Mouse (Mus musculus) lung, postnatal 0 days (tissue): ENCODE measurements around the gene Isg20. TPM values are rescaled to one million over a fixed set of nuclear protein-coding genes. Genes with fewer than 3 reads are reported as not detected.

Source experiments
- ATAC-seq: fragments of 200-750 bp; cut with Nextera tagmentation; 2 replicates; pipeline ENCODE4 v1.8.0; 2017; ENCODE audit warnings: moderate library complexity
- DNase-seq: peaks from one replicate; pipeline ENCODE4 v3.0.0-alpha.2; 2016; ENCODE audit warnings: low spot score
- H3K27ac ChIP-seq: fragments of 300-500 bp; sonication (generic); 2 replicates; pipeline ENCODE4 v1.5.1; 2014; ENCODE audit warnings: antibody characterized with exemption, mild to moderate bottlenecking, low read length, mixed read lengths
- H3K27me3 ChIP-seq: fragments of 300-500 bp; sonication (generic); replicated peaks from 2 replicates; pipeline ENCODE4 v1.6.1; 2014; ENCODE audit warnings: low read length, mixed read lengths; ENCODE audit not compliant: insufficient read depth
- H3K36me3 ChIP-seq: fragments of 300-500 bp; sonication (generic); 2 replicates; pipeline ENCODE4 v1.6.1; 2014; ENCODE audit warnings: low read length, mixed read lengths; ENCODE audit not compliant: insufficient read depth
- H3K4me1 ChIP-seq: fragments of 300-500 bp; sonication (generic); 2 replicates; pipeline ENCODE4 v1.6.1; 2014; ENCODE audit warnings: antibody characterized with exemption, low read depth, low read length, mixed read lengths; ENCODE audit not compliant: insufficient read depth
- H3K4me2 ChIP-seq: fragments of 300-500 bp; sonication (generic); replicated peaks from 2 replicates; pipeline ENCODE4 v1.6.1; 2014; ENCODE audit warnings: low read depth, mild to moderate bottlenecking, low read length, moderate library complexity, mixed read lengths
- H3K4me3 ChIP-seq: fragments of 300-500 bp; sonication (generic); 2 replicates; pipeline ENCODE4 v1.5.1; 2014; ENCODE audit warnings: low read depth, low read length
- H3K9ac ChIP-seq: fragments of 300-500 bp; sonication (generic); replicated peaks from 2 replicates; pipeline ENCODE4 v1.6.1; 2014; ENCODE audit warnings: low read depth, mild to moderate bottlenecking
- H3K9me3 ChIP-seq: fragments of 300-500 bp; sonication (generic); 2 replicates; pipeline ENCODE4 v1.6.1; 2016; ENCODE audit warnings: low read length, mixed read lengths
- CTCF ChIP-seq: IDR thresholded peaks from 2 replicates; pipeline ENCODE4 v1.5.1; 2016; ENCODE audit warnings: antibody characterized with exemption, mild to moderate bottlenecking
- EP300 ChIP-seq: IDR thresholded peaks from 2 replicates; pipeline ENCODE4 v1.6.1; 2016; ENCODE audit warnings: antibody characterized with exemption, mild to moderate bottlenecking, control low read depth
- WGBS: fragments of 180-500 bp; shearing (Covaris S2); extraction: QIAGEN DNeasy Blood & Tissue Kit; methylation state at CpG from one replicate; pipeline ENCODE4 v1.1.7; 2014; 5-methylcytosine and 5-hydroxymethylcytosine counted together
- polyA plus RNA-seq: library from polyadenylated mRNA; unstranded; fragments of >200 nt; fragmentation: Nextera tagmentation; extraction: Ambion mirVana; gene quantifications from 2 replicates; pipeline ENCODE4 v1.2.1, GENCODE M21; 2015

The Isg20 gene
- polyA plus RNA-seq, 1 experiment from 2014 or later = 31.0 TPM

DNA sequence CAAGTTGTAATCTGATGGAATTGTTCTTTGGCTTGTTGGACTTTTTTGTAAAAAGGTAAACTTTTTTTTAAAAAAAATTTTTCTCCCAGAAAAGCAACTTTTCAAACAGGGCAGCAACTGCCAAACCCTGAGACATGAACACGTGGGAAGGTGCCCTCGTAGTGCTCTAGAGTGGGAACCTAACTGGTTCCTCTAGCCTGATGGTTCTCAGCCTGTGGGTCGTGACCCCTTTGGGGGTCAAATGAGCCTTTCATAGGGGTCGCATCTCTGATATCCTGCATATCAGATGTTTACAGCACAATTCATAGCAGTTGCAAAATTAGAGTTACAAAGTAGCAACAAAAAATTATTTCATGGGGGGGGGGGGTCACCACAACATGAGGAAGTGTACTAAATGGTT lies 2.0 kb upstream of the Isg20 start:
- no peak for ATAC-seq
- no peak for DNase-seq
- Histone ChIP-seq H3K27ac (no peak overlapping the region), H3K9ac (no peak overlapping the region), H3K4me1 (peaks cover 22% of the 10 kb centered on the region; the same call in 1 of the 2 replicates), H3K9me3 (no peaks in the 10 kb centered on the region), H3K4me2 (no peak overlapping the region), H3K27me3 (no peaks in the 10 kb centered on the region), H3K4me3 (no peak overlapping the region), H3K36me3 (no peaks in the 10 kb centered on the region)
- TF ChIP-seq CTCF (no peak), EP300 (no peak)
- WGBS = 80% methylated on average over 4 of the region's 4 CpGs

DNA sequence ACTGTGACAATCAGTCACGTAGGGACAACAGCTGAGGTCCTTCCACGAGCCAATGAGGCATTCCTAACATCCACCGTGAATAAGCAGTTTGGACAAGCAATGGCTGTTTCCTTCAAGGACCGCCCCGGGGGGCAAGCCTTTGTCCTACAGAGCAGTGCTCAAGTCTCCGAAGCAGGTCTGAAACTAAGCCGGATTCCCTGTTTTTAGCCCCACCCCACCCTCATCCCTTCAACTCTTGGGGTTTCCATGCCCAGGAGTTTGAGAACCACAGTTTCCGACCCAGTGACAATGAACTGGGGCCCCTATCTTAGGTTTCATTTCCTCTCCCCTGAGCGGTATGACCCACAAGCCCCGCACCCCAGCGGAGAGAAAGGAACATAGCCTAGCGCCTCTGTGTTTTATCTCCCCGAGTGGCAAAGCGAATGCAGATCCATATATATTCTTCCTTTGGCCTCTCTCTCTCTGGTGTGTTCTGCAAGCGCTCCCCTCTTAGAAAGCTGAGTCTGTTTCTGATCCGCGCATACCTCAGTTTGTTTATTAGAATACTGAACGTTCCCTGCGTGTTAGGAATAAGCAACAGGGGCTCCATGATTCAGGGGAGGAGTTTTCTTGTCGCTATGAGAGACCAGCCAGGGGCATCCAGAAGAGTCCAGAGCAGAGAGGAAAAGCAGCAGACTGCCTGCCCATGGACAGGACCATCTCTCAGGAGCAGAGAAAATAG lies 811 bp upstream of the Isg20 start:
- Histone ChIP-seq H3K27me3 (no peaks in the 10 kb centered on the region), H3K36me3 (no peaks in the 10 kb centered on the region), H3K27ac (peak overlapping the region; percentile 83), H3K9ac (peak overlapping the region; percentile 29), H3K4me3 (peak overlapping the region; percentile 23), H3K4me2 (peak overlapping the region; percentile 59), H3K9me3 (no peaks in the 10 kb centered on the region), H3K4me1 (peaks cover 22% of the 10 kb centered on the region; the same call in 1 of the 2 replicates)
- DNase-seq (peak; percentile 53), ATAC-seq (no peak)
- TF ChIP-seq EP300 (no peak), CTCF (peak; percentile 5; the same call in 1 of the 2 replicates)
- WGBS = 18% methylated on average over 20 of the region's 20 CpGs

DNA sequence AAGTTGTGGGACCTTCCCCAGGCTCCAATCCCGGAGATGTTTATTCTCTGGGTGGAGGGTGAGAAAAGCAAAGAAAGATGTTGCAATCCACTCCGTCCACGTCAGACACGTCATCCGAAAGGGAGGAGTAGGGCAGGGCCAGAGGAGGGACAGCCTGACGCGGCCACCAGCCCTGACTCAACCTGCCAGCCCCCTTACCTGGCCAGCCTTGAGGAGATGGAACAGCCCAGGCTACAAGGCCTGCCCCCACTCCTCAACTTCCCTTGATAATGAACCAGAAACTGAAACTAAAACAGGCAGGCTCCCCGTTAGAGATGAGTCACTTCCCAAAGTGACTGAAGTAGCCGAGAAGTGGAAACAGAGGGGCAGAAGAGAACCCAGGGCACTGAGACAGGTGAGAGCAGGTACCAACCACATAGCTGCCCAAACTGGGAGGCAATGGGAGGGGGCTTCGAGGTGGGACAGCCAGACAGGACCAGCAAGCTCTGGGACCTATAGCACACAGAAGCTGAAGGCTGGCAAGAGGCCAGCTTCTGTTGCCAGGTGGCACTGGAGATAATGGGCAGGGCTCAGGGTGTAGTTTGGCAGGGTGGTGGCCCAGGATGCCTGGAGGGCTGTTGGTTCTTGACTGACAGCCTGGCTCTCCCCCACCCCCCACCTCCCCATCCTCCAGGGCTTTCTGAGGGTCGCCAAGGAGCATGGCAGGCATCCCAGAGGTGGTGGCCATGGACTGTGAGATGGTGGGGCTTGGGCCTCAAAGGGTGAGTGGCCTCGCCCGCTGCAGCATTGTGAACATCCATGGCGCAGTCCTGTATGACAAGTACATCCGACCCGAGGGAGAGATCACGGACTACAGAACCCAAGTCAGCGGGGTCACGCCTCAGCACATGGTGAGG lies 673 bp downstream of the Isg20 start:
- 40% methylated on average over 19 of the region's 19 CpGs for WGBS
- TF ChIP-seq CTCF (no peak), EP300 (peak; percentile 82)
- H3K36me3 ChIP-seq = no peaks in the 10 kb centered on the region
- peak overlapping the region; percentile 59 for H3K4me2 ChIP-seq
- ATAC-seq (peak; percentile 97), DNase-seq (peak; percentile 96)
- H3K4me3 ChIP-seq = peak overlapping the region; percentile 28
- no peaks in the 10 kb centered on the region for H3K9me3 ChIP-seq
- H3K4me1 ChIP-seq = peaks cover 22% of the 10 kb centered on the region; the same call in 1 of the 2 replicates
- 0 out of 2 replicates have a peak overlapping the region, but pooled peaks have one; percentile 23 for H3K9ac ChIP-seq
- H3K27me3 ChIP-seq = no peaks in the 10 kb centered on the region
- peak overlapping the region; percentile 83 for H3K27ac ChIP-seq

DNA sequence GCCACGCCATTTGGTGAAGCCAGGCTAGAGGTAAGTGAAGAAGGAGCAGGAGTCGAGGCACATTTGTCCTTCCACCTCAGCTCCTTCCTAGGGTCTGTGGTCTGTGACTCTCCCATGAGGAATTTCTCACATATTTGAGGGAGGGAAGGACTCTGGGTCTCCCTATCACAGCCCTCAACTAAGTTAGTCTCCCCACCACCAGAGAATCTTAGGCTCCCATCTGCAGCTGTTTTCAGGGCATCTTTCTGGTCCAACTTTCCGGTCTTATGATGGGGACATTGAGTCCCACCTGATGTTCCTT lies 1.3 kb downstream of the Isg20 start:
- Histone ChIP-seq H3K4me1 (peaks cover 22% of the 10 kb centered on the region; the same call in 1 of the 2 replicates), H3K36me3 (no peaks in the 10 kb centered on the region), H3K4me2 (peak overlapping the region; percentile 59), H3K9ac (no peak overlapping the region), H3K27ac (peak overlapping the region; percentile 83), H3K9me3 (no peaks in the 10 kb centered on the region), H3K27me3 (no peaks in the 10 kb centered on the region), H3K4me3 (no peak overlapping the region)
- TF ChIP-seq EP300 (no peak), CTCF (no peak)
- ATAC-seq (no peak), DNase-seq (no peak)
- WGBS = 78% methylated on average over 3 of the region's 3 CpGs

DNA sequence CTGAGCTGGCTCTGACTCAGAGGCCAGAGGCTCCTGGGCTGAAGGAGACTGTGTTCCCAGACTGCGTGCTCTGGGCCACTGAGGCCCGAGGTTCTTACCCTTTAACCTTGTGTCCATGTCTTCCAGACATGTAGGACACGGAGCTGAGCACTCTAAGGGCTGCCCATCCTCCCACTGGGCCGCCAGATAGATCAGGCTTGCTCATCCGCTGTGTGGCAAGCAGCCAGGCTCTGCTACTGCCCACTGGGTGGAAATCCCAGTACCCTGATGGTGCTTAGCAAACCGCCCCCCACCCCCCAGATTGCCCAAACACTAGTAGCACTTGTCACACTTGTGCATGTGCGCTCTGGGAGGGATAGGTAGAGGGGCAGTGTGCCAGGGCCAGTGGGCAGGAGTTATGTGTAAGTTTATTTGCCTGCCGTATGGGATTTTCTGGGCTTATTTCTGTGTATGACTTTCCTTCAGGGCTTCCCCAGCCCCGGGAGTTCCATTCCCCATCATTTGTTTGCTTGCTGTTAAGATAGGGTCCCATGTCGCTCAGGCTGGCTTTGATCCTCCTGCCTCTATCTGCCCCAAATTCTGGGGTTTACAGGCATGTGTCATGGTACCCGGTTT lies 1.8 kb downstream of the Isg20 start:
- WGBS = 77% methylated on average over 11 of the region's 11 CpGs

DNA sequence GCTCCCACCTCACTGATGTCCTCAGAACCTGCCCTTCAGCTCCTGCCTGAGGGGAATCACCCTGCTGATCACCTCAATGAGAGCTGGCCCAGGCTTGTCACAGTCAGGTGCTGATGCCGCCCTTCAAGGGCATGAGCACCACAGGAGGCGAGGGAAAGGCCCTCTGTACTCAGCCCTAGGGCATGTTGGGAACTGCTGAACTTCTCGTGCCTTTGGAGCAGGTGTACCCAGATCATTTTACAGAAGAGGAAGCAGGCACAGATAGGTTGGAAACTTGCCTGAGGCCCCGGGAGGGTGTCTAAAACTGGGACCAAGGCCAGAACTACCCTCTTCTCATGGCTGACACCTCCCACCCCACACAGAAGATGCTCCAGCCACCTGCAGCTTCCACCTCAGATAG lies 5.5 kb downstream of the Isg20 start:
- WGBS = 37% methylated on average over 4 of the region's 4 CpGs
- TF ChIP-seq EP300 (no peak), CTCF (no peak)
- Histone ChIP-seq H3K36me3 (no peaks in the 10 kb centered on the region), H3K27ac (no peak overlapping the region), H3K4me3 (no peak overlapping the region), H3K27me3 (no peaks in the 10 kb centered on the region), H3K9me3 (no peaks in the 10 kb centered on the region), H3K9ac (no peak overlapping the region), H3K4me2 (no peak overlapping the region), H3K4me1 (0 out of 2 replicates have a peak, but pooled peaks cover 7% of the 10 kb centered on the region)
- DNase-seq (no peak), ATAC-seq (no peak)

More for the DNA sequence above, 1.8 kb downstream of the Isg20 start:
- TF ChIP-seq CTCF (no peak), EP300 (no peak)
- DNase-seq (no peak), ATAC-seq (no peak)
- H3K4me3 ChIP-seq = no peak overlapping the region
- no peaks in the 10 kb centered on the region for H3K9me3 ChIP-seq
- no peak overlapping the region; the same call in 1 of the 2 replicates for H3K4me2 ChIP-seq
- no peaks in the 10 kb centered on the region for H3K36me3 ChIP-seq
- H3K27ac ChIP-seq = no peak overlapping the region
- no peak overlapping the region for H3K9ac ChIP-seq
- H3K27me3 ChIP-seq = no peaks in the 10 kb centered on the region
- peaks cover 22% of the 10 kb centered on the region; the same call in 1 of the 2 replicates for H3K4me1 ChIP-seq
